Mouse (Mus musculus) embryonic stem cell, embryonic (primary cell): ENCODE data around the gene Gna12.

Experiments
- CTCF ChIA-PET, 4 experiments: fragments of 300-600 bp in 2 of 4; fragments of 350-600 bp in 2 of 4; sonication (Branson Sonifier 250); formaldehyde crosslinking; loops; one replicate each; lab custom pipeline; 2022; ENCODE audit warnings: inconsistent platforms in 2 of 4; lab: Charles Lee
- POLR2A ChIA-PET, 4 experiments: fragments of 300-600 bp in 2 of 4; fragments of 350-600 bp in 2 of 4; sonication (Branson Sonifier 250); formaldehyde crosslinking; loops; one replicate each; lab custom pipeline; 2022; ENCODE audit warnings: antibody characterized with exemption in 4 of 4, inconsistent platforms in 1 of 4; lab: Charles Lee

Gna12 gene

DNA sequence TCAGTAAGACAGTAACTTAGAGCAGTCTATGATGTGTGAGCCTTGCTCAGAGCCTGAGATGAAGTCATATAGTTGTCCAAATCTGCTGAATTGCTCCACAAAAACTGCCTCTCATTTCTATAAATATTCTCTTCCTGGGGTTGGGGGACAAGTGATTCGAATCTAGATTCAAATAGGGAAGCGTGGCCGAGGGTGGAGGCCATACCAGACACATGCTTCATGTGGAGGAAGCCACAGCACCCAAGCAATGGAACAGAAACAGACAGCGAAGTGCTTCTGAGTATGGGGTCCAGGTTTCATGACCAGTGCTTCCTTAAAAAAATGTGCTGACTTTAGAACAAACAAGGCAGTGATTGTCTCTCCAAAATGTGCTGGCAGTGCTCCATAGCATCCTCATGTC is 11.7 kb upstream of the Gna12 start:
- ChIA-PET POLR2A (no interaction called here), CTCF (no interaction called here)

DNA sequence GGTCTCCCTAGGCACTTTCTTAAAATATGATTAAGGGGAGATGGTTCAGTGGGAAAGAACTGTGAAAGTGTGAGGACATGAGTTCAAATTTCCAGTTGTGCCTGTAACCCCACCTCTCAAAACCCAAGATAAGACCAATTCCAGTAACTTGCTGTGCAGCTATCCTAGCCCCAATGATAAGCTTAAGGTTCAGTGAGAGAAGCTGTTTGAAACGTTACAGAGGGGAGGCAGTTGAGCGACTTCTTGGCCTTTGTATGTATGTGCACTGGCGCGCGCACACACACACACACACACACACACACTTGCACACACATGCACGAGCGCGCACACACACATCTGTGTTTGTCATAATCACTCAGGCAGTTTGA is 817 bp upstream of the Gna12 start:
- POLR2A ChIA-PET: interaction anchor here in 3 of 4 experiments (0.6 to 2.8 kb wide), 63 partner anchors 9 to 1632 kb away, joined by 3 to 28 read pairs (median 4); partner anchors contain the start of genes Brat1 (in 2 of the 3), Ap5z1 (in 1 of the 3), Chst12 (in 1 of the 3) and Eif3b (in 1 of the 3)
- CTCF ChIA-PET: interaction anchor here in 3 of 4 experiments (0.6 to 2.5 kb wide), 25 partner anchors 14 to 992 kb away, joined by 3 to 15 read pairs (median 4); no protein-coding TSS in a partner anchor

GRCm38 (mm10) chr5:140829911-140830294 is 328 bp downstream of the Gna12 start:
- CTCF ChIA-PET: interaction anchor here in 3 of 4 experiments (0.6 to 2.5 kb wide), 20 partner anchors 15 to 263 kb away, joined by 3 to 15 read pairs (median 4); no protein-coding TSS in a partner anchor
- POLR2A ChIA-PET: interaction anchor here in 3 of 4 experiments (0.8 to 2.8 kb wide), 43 partner anchors 9 to 1634 kb away, joined by 3 to 28 read pairs (median 4); partner anchors contain the start of genes Ap5z1 (in 1 of the 3), Brat1 (in 1 of the 3), Eif3b (in 1 of the 3) and Iqce (in 1 of the 3)

DNA sequence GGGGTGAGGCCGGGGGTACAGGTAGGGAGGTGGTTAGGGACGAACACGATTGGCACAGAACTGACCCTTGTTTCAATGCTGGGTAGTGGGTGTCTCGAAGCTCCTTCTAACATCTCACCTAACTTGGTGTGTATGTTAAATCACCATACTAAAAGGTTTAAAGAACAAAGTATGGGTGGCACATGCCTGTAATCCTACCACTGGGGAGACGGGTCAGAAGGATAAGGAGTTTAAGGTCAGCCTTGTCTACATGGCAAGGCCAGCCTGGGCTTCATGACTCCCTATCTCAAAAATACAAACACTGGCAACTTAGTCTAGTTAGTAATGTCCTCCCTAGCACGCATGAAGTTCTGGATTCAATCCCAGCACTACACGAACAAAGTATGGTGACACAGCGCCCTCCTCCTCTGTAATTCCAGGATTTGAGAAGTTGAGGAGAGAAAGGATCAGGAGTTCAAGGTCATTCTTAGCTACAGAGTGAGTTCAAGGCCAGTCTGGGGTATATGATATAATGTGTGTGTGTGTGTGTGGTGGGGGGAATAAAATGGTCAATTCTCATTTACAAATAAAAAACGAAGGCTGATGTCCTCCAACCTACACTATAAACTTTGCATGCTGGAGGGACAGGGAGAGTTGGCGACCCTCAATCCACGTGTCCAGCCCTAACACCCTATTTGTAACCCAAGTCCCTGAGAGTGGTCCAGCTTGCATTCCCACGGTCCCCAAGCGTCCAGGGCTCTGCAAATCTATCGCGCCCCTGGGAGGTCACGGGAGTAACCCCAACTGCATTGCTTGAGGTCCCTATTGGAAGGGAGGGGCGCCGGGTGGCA is 935 bp downstream of the Gna12 start:
- CTCF ChIA-PET: interaction anchor here in 2 of 4 experiments (0.8 to 2.5 kb wide), 2 partner anchors 64 to 78 kb away, joined by 5 to 10 read pairs; no protein-coding TSS in a partner anchor
- POLR2A ChIA-PET: interaction anchor here in 2 of 4 experiments (0.5 to 2.8 kb wide), 3 partner anchors 8 to 1394 kb away, joined by 3 to 17 read pairs (median 15); no protein-coding TSS in a partner anchor

DNA sequence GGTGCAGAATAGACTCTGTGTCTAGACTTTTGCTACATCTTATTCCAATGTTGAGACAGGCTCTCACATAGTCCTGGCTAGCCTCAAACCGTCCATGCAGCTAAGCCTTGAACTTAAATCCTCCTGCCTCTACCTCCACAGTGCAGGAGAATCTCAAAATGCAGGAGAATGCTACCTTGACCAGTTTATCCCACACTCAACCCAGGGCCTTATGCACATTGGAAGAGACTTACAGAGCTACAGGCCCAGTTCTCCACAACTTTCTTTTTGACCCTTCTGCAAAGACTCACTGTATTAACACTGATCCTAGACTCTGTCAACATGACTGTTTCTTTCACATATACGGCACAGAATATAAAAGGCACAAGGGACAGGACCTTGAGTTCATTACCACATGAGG is 1.9 kb downstream of the Gna12 start:
- CTCF ChIA-PET: interaction anchor here in 2 of 4 experiments (0.6 to 1.0 kb wide), 3 partner anchors 72 to 651 kb away, joined by 3 read pairs; no protein-coding TSS in a partner anchor
- POLR2A ChIA-PET: interaction anchor here (0.5 to 2.8 kb wide), 8 partner anchors 10 to 1612 kb away, joined by 3 to 17 read pairs (median 3); no protein-coding TSS in a partner anchor

GRCm38 (mm10) chr5:140827896-140828295 is 2.3 kb downstream of the Gna12 start:
- ChIA-PET POLR2A (interaction anchor here (0.6 to 1.3 kb wide), 8 partner anchors 9 to 1613 kb away, joined by 3 to 4 read pairs (median 3); no protein-coding TSS in a partner anchor), CTCF (interaction anchor here in 2 of 4 experiments (0.6 to 1.0 kb wide), 4 partner anchors 29 to 650 kb away, joined by 3 to 4 read pairs (median 3); no protein-coding TSS in a partner anchor)

DNA sequence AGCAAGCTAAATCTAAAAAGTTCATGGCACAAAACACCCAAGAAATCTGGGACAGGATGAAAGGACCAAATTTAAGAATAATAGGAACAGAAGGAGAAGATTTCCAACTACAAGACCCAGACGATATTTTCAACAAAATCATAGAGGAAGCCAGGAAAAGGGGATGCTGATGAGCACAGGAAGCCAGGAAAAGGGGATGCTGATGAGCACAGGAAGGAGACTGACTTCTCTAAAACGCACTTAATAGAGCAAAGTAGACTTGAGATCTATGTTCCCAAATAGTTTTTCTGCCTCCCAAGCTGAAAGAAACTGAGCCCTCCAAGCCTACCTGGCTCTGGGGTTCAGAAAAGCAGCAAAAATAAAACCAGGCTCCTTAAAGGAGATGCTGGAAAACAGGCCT is 2.8 kb downstream of the Gna12 start:
- ChIA-PET POLR2A (interaction anchor here in 3 of 4 experiments (0.7 to 1.3 kb wide), 5 partner anchors 9 to 22 kb away, joined by 3 to 4 read pairs (median 3); no protein-coding TSS in a partner anchor), CTCF (interaction anchor here in 1 of 4 experiments (0.7 to 1.0 kb wide), 2 partner anchors 30 to 73 kb away, joined by 3 to 4 read pairs; no protein-coding TSS in a partner anchor)

GRCm38 (mm10) chr5:140826796-140827195 is 3.4 kb downstream of the Gna12 start:
- CTCF ChIA-PET: no interaction called here
- POLR2A ChIA-PET: interaction anchor here in 1 of 4 experiments (1.3 kb wide), 1 partner anchor 8 kb away, joined by 4 read pairs; no protein-coding TSS in a partner anchor

- ChIA-PET POLR2A (interaction anchor here in 1 of 4 experiments (1.2 kb wide), 1 partner anchor 12 kb away, joined by 3 read pairs; no protein-coding TSS in a partner anchor), CTCF (interaction anchor here in 1 of 4 experiments (0.6 kb wide), 1 partner anchor 31 kb away, joined by 16 read pairs; no protein-coding TSS in a partner anchor)
Measured at GRCm38 (mm10) chr5:140826118-140826517, 4.1 kb downstream of the Gna12 start.

DNA sequence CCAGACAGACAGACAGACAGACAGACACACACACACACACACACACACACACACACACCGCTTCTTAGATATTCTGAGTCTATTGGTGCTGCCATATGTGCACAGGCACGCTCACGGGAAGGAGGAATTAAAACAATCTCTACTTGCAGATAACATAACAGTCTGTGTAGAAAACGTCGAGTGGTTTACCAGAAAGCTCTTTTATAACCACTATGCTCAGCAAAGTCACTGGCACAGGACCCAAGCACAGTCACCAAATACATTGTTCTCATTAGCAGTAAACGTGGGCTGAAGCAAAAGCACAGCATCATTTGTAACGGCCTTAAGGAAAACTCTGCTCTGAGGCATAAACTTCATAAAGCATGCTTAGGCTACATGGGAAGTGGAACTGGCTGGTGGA is 6.1 kb downstream of the Gna12 start:
- ChIA-PET POLR2A (no interaction called here), CTCF (interaction anchor here in 2 of 4 experiments (0.7 to 1.3 kb wide), 2 partner anchors 23 to 284 kb away, joined by 3 read pairs; no protein-coding TSS in a partner anchor)

DNA sequence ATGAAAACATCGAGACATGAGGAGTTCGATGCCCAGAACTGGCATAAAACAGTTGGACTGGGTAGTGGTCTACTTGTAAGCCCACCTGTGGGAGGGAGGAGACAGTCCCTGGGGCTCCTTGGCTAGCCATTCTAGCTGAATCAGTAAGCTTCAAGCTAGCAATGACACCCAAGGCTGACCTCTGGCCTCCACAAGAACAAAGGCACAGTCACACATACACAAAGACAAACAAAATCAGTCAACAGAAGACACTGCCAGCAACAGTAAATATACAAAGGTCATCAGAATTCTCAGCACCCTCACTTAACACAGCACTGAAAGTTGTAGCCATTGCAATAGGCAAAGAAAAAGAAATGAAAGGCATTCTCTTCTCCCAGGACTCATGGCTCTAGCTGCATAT is 6.8 kb downstream of the Gna12 start:
- CTCF ChIA-PET: interaction anchor here in 1 of 4 experiments (1.3 kb wide), 1 partner anchor 24 kb away, joined by 3 read pairs; no protein-coding TSS in a partner anchor

GRCm38 (mm10) chr5:140821951-140822350 is 8.3 kb downstream of the Gna12 start:
- CTCF ChIA-PET: no interaction called here
- POLR2A ChIA-PET: interaction anchor here in 2 of 4 experiments (1.8 to 3.2 kb wide), 3 partner anchors 8 to 11 kb away, joined by 7 to 15 read pairs (median 15); partner anchors contain the start of gene Gna12 (in 2 of the 2)

More for the DNA sequence above, 6.8 kb downstream of the Gna12 start:
- POLR2A ChIA-PET: interaction anchor here in 1 of 4 experiments (1.5 kb wide), 1 partner anchor 13 kb away, joined by 4 read pairs; no protein-coding TSS in a partner anchor

DNA sequence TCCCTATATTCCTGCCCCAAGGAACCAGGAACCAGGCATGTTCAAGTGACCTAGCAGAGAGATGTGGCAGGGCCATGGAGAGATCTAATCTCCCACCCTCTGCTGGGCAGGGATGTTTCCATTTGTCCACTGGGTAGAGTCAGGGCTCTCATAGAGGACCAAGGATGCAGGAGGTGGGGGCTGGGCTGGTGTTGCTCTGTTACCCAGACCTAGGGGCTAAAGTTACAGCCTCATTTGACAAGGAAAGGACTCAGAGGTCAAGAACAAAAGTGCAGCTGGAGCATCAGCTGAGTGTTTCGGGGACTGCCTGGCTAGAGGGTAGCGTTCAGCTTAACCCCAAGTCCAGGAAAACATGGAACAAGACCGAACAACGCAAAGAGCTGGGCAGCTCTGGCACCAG is 9.7 kb downstream of the Gna12 start:
- POLR2A ChIA-PET: interaction anchor here in 3 of 4 experiments (0.6 to 3.2 kb wide), 7 partner anchors 8 to 322 kb away, joined by 3 to 15 read pairs (median 7); partner anchors contain the start of gene Gna12 (in 2 of the 3)
- CTCF ChIA-PET: interaction anchor here in 1 of 4 experiments (0.9 to 1.1 kb wide), 2 partner anchors 37 to 88 kb away, joined by 3 read pairs; no protein-coding TSS in a partner anchor

GRCm38 (mm10) chr5:140819594-140819993 is 10.6 kb downstream of the Gna12 start:
- CTCF ChIA-PET: interaction anchor here in 2 of 4 experiments (0.6 to 1.1 kb wide), 3 partner anchors 37 to 87 kb away, joined by 3 read pairs; no protein-coding TSS in a partner anchor
- POLR2A ChIA-PET: interaction anchor here in 2 of 4 experiments (1.7 to 3.2 kb wide), 4 partner anchors 10 to 17 kb away, joined by 3 to 27 read pairs (median 15); partner anchors contain the start of gene Gna12 (in 2 of the 2)

- ChIA-PET CTCF (interaction anchor here in 3 of 4 experiments (0.6 to 1.0 kb wide), 6 partner anchors 13 to 293 kb away, joined by 3 to 9 read pairs (median 6); no protein-coding TSS in a partner anchor), POLR2A (interaction anchor here in 2 of 4 experiments (0.8 to 4.7 kb wide), 10 partner anchors 9 to 114 kb away, joined by 3 to 27 read pairs (median 4); partner anchors contain the start of genes Gna12 (in 2 of the 2) and Brat1 (in 1 of the 2))
Measured at GRCm38 (mm10) chr5:140818482-140819076, 11.7 kb downstream of the Gna12 start.

DNA sequence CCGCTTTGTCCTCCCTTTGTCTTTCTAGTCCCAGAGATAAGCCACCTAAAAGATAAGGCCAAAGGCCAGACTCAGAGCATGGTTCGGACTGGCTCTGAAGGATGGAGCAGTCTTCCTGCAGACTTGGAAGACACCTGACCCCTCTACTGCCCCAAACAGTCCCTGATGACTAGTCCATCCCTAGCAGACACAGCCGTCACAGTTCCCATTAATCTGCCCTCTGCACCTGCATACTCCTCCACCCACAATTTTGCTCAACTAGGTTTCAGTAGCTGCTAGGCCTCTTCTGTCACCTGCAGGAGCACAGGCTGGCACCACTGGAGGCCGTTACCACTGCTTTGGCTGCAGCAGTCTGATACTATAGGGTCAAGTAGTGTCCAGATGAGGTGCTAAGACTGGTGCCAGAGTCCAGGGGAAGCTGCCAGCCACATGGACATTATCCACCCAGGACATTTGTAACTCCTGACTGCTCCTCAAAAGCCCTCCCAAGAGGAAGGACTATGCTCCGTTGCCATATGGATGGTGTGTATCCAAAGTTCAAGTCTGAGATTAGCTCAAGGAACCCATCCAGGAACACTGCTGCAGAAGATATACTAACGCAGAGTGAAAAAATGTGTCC is 13.2 kb downstream of the Gna12 start:
- POLR2A ChIA-PET: interaction anchor here in 2 of 4 experiments (0.6 to 4.7 kb wide), 5 partner anchors 13 to 130 kb away, joined by 3 to 18 read pairs (median 3); partner anchors contain the start of gene Gna12 (in 2 of the 2)
- CTCF ChIA-PET: interaction anchor here in 1 of 4 experiments (0.7 kb wide), 1 partner anchor 228 kb away, joined by 3 read pairs; no protein-coding TSS in a partner anchor
